Mouse (Mus musculus): ENCODE data around the gene Slc26a9. TPM values are rescaled to one million over a fixed set of nuclear protein-coding genes. Genes with fewer than 3 reads are reported as not detected.
A peak's percentile ranks its signal among the peaks of the same experiment; 100 is the strongest.

Gene Slc26a9
- total and polyA plus RNA-seq, 3 experiments, result 0.08 TPM; not detected in 2

- Histone ChIP-seq H3K27me3 (ENCODE audit: control insufficient read depth, insufficient read depth, low read length) (no peaks in the 10 kb centered on the region), H3K9ac (ENCODE audit: low read depth, low read length) (no peak overlapping the region), H3K4me1 (ENCODE audit: control insufficient read depth, insufficient read depth, low read length) (no peaks in the 10 kb centered on the region; the same call in 1 of the 2 replicates), H3K4me3 (no peak overlapping the region), H3K79me2 (replicated peaks; ENCODE audit: control insufficient read depth, insufficient read depth, low read length) (no peaks in the 10 kb centered on the region), H3K27ac (no peak overlapping the region), H3K36me3 (ENCODE audit: control insufficient read depth, insufficient read depth, low read length) (no peaks in the 10 kb centered on the region)
- DNase-seq, result peak in 1 of 2 experiments; percentile 12
- WGBS, result 60% methylated on average over 9 of the region's 9 CpGs
- TF ChIP-seq CTCF (IDR thresholded peaks at IDR 0.05) (no peak), EP300 (IDR thresholded peaks at IDR 0.05; ENCODE audit: insufficient read depth, low read depth, low read length) (no peak)
- intact Hi-C loops (cut with DNase I), result no loop called here
Observed at GRCm38 (mm10) chr1:131759667-131760427, 16.0 kb downstream of the Slc26a9 start.

DNA sequence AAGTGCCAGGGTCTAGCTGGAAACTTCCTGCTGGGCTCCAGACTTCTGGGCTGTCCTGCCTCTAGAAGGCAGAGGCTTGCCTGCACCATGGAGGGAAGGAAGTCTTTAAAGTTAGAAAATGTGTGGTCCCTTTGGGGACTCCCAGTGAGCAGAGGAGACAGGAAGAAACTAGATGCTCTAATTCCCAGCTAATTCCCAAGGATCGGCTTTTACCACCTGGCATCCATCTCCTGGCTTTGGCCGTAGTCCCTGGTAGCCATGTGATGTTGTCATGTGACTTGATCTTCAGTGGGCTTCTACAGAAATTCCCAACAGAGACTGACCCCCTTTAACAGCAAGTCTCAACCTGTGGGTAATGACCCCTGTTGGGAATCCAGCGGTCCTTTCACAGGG is 16.6 kb downstream of the Slc26a9 start:
- Histone ChIP-seq H3K36me3 (ENCODE audit: control insufficient read depth, insufficient read depth, low read length) (no peaks in the 10 kb centered on the region), H3K4me1 (ENCODE audit: control insufficient read depth, insufficient read depth, low read length) (peaks cover under 1% of the 10 kb centered on the region), H3K79me2 (replicated peaks; ENCODE audit: control insufficient read depth, insufficient read depth, low read length) (no peaks in the 10 kb centered on the region), H3K27me3 (ENCODE audit: control insufficient read depth, insufficient read depth, low read length) (no peaks in the 10 kb centered on the region), H3K27ac (no peak overlapping the region), H3K4me3 (no peak overlapping the region), H3K9ac (ENCODE audit: low read depth, low read length) (no peak overlapping the region)
- intact Hi-C loops (cut with DNase I), result no loop called here
- WGBS, result 76% methylated on average over 3 of the region's 3 CpGs
- no peak for DNase-seq
- TF ChIP-seq CTCF (IDR thresholded peaks at IDR 0.05), result no peak
- TF ChIP-seq EP300 (IDR thresholded peaks at IDR 0.05; ENCODE audit: insufficient read depth, low read depth, low read length), result no peak
- no peak for TF ChIP-seq POLR2A (IDR thresholded peaks at IDR 0.05; ENCODE audit: insufficient read depth, low read depth, low read length)

GRCm38 (mm10) chr1:131761079-131761831 is 17.4 kb downstream of the Slc26a9 start:
- H3K79me2 ChIP-seq (replicated peaks; ENCODE audit: control insufficient read depth, insufficient read depth, low read length), result no peaks in the 10 kb centered on the region
- no peak overlapping the region for H3K27ac ChIP-seq
- intact Hi-C loops (cut with DNase I), result no loop called here
- TF ChIP-seq POLR2A (IDR thresholded peaks at IDR 0.05; ENCODE audit: insufficient read depth, low read depth, low read length), result no peak
- no peak for TF ChIP-seq CTCF (IDR thresholded peaks at IDR 0.05)
- no peak for TF ChIP-seq EP300 (IDR thresholded peaks at IDR 0.05; ENCODE audit: insufficient read depth, low read depth, low read length)
- no peak for DNase-seq
- H3K4me1 ChIP-seq (ENCODE audit: control insufficient read depth, insufficient read depth, low read length), result peaks cover 1% of the 10 kb centered on the region; the same call in 1 of the 2 replicates
- H3K27me3 ChIP-seq (ENCODE audit: control insufficient read depth, insufficient read depth, low read length), result no peaks in the 10 kb centered on the region
- 72% methylated on average over 13 of the region's 13 CpGs for WGBS
- no peaks in the 10 kb centered on the region for H3K36me3 ChIP-seq (ENCODE audit: control insufficient read depth, insufficient read depth, low read length)
- H3K4me3 ChIP-seq, result no peak overlapping the region
- no peak overlapping the region for H3K9ac ChIP-seq (ENCODE audit: low read depth, low read length)

DNA sequence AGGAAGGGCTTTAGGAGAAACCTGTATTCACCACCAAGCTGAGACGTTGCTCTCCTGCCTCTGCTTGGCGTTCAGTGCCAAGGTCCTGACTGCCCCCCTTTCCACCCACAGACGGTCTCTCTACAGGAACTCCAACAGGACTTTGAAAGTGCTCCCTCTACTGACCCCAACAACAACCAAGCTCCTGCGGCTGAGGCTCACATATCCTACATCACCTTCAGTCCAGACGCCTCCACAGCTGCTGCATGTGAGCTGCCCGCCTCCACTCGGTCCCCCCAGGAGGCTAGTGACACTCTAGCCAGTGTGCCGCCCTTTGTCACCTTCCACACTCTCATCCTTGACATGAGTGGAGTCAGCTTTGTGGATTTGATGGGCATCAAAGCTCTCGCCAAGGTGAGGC is 19.9 kb downstream of the Slc26a9 start:
- no peak overlapping the region for H3K27ac ChIP-seq
- no peaks in the 10 kb centered on the region for H3K36me3 ChIP-seq (ENCODE audit: control insufficient read depth, insufficient read depth, low read length)
- no peak overlapping the region for H3K9ac ChIP-seq (ENCODE audit: low read depth, low read length)
- H3K27me3 ChIP-seq (ENCODE audit: control insufficient read depth, insufficient read depth, low read length), result no peaks in the 10 kb centered on the region
- no peak overlapping the region for H3K4me3 ChIP-seq
- H3K79me2 ChIP-seq (replicated peaks; ENCODE audit: control insufficient read depth, insufficient read depth, low read length), result no peaks in the 10 kb centered on the region
- TF ChIP-seq EP300 (IDR thresholded peaks at IDR 0.05; ENCODE audit: insufficient read depth, low read depth, low read length) (no peak), CTCF (IDR thresholded peaks at IDR 0.05) (0 out of 2 replicates have a peak, but pooled peaks have one; percentile 21)
- intact Hi-C loops (cut with DNase I), result no loop called here
- 64% methylated on average over 9 of the region's 9 CpGs for WGBS
- DNase-seq, result peak in 1 of 2 experiments; percentile 14
- H3K4me1 ChIP-seq (ENCODE audit: control insufficient read depth, insufficient read depth, low read length), result peaks cover 1% of the 10 kb centered on the region; the same call in 1 of the 2 replicates

DNA sequence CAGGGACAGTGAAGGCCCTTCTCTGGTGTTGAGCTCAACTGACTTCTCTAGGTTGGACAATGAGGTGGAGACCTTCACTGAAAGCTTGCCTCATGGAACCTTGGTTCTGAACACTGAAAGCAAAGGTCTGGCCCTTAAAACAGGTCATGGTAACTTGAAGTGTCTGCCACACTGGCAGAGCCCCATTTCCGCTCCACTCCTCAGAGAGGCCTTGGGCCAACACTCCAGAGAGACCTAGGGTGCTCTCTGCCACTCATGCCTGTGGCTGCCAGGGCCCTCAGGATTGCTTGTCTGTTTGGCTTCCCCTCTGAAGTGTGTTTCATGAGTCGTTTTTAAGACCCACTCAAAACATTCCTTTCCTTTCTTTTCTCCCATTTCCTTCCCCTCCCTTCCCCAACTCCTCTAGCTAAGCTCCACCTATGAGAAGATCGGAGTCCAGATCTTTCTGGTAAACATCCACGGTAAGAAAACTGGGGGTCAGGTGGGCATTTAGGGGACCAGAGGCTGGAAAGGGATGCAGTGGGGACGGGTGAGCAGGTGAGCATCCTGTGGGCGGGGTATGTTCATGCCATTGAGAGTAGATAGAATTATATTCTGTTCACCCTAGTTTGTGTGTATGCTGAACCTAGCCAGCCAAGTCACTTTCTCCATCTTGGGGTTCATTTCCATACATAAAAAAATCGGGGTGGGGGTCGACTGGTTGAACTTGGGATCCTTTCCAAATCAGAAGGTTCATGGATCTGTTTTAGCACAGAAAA is 20.9 kb downstream of the Slc26a9 start:
- Histone ChIP-seq H3K79me2 (replicated peaks; ENCODE audit: control insufficient read depth, insufficient read depth, low read length) (no peaks in the 10 kb centered on the region), H3K27me3 (ENCODE audit: control insufficient read depth, insufficient read depth, low read length) (no peaks in the 10 kb centered on the region), H3K36me3 (ENCODE audit: control insufficient read depth, insufficient read depth, low read length) (no peaks in the 10 kb centered on the region), H3K4me3 (no peak overlapping the region), H3K9ac (ENCODE audit: low read depth, low read length) (no peak overlapping the region), H3K27ac (no peak overlapping the region), H3K4me1 (ENCODE audit: control insufficient read depth, insufficient read depth, low read length) (peaks cover 1% of the 10 kb centered on the region; the same call in 1 of the 2 replicates)
- WGBS, result 54% methylated on average over 8 of the region's 8 CpGs
- peak in 1 of 2 experiments; percentile 14 for DNase-seq
- intact Hi-C loops (cut with DNase I), result loop anchor here (1.0 kb wide), 3 partner anchors 52 to 151 kb away; no protein-coding TSS in a partner anchor
- TF ChIP-seq CTCF (IDR thresholded peaks at IDR 0.05), result no peak
